Mouse (Mus musculus) heart, embryonic 16.5 days (tissue): ENCODE results near the gene Slc25a33. TPM values are rescaled to one million over a fixed set of nuclear protein-coding genes. Genes with fewer than 3 reads are reported as not detected.

ENCODE experiments used
- ATAC-seq: fragments of 200-750 bp; cut with Nextera tagmentation; replicated peaks from 2 replicates; pipeline ENCODE4 v1.8.0; 2017; ENCODE audit warnings: moderate number of reproducible peaks; ENCODE audit not compliant: insufficient read depth, low FRiP score; ENCODE audit errors: extremely low read depth
- H3K27ac ChIP-seq: fragments of 300-500 bp; sonication (generic); 2 replicates; pipeline ENCODE4 v1.5.1; 2014; ENCODE audit warnings: mild to moderate bottlenecking, low read length, control low read depth, moderate library complexity
- H3K27me3 ChIP-seq: fragments of 300-500 bp; sonication (generic); 2 replicates; pipeline ENCODE4 v1.6.1; 2014; ENCODE audit warnings: low read length, mixed read lengths; ENCODE audit not compliant: control insufficient read depth, insufficient read depth
- H3K36me3 ChIP-seq: fragments of 300-500 bp; sonication (generic); 2 replicates; pipeline ENCODE4 v1.6.1; 2014; ENCODE audit not compliant: control insufficient read depth, insufficient read depth
- H3K4me1 ChIP-seq: fragments of 300-500 bp; sonication (generic); 2 replicates; pipeline ENCODE4 v1.6.1; 2014; ENCODE audit warnings: low read length, mixed read lengths; ENCODE audit not compliant: control insufficient read depth, insufficient read depth
- H3K4me2 ChIP-seq: fragments of 300-500 bp; sonication (generic); 2 replicates; pipeline ENCODE4 v1.6.1; 2014; ENCODE audit warnings: low read depth, mild to moderate bottlenecking, control low read depth, low read length
- H3K4me3 ChIP-seq: fragments of 300-500 bp; sonication (generic); 2 replicates; pipeline ENCODE4 v1.5.1; 2014; ENCODE audit warnings: mild to moderate bottlenecking, control low read depth, low read length
- H3K9ac ChIP-seq: fragments of 300-500 bp; sonication (generic); 2 replicates; pipeline ENCODE4 v1.6.1; 2014; ENCODE audit warnings: low read length, control low read depth
- H3K9me3 ChIP-seq: fragments of 300-500 bp; sonication (generic); replicated peaks from 2 replicates; pipeline ENCODE4 v1.6.1; 2016; ENCODE audit warnings: low read length; ENCODE audit not compliant: control insufficient read depth
- WGBS: fragments of 180-500 bp; shearing (Covaris S2); extraction: QIAGEN DNeasy Blood & Tissue Kit; methylation state at CpG from one replicate; pipeline ENCODE4 v1.1.7; 2014; 5-methylcytosine and 5-hydroxymethylcytosine counted together
- polyA plus RNA-seq: library from polyadenylated mRNA; unstranded; fragments of >200 nt; fragmentation: Nextera tagmentation; extraction: Ambion mirVana; gene quantifications from 2 replicates; pipeline ENCODE4 v1.2.1, GENCODE M21; 2015

The Slc25a33 gene
- polyA plus RNA-seq, 1 experiment from 2014 or later, result 6.5 TPM

DNA sequence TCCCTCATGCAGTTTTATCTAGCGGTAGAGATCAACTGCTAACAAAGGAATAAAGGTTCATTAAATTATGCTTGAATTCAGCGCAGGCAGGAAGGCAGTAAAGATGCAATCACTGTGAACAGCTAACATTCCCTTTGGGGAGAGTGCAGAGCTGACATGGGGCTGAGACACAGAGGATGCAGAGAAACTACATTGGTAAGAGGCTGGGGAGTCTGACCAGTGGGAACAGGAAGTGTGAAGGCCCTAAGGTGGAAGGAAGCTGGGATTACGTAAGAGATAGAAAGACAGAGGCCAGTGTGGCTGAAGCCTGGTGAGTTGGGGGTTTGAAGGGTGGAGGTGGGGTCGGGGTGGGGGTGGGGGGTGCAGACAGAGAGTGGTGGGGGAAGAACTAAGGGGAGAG is 16.5 kb upstream of the Slc25a33 start:
- no peak for ATAC-seq
- Histone ChIP-seq H3K4me1 (peaks cover 11% of the 10 kb centered on the region), H3K9me3 (no peaks in the 10 kb centered on the region), H3K36me3 (no peaks in the 10 kb centered on the region), H3K27ac (no peak overlapping the region), H3K4me2 (no peak overlapping the region), H3K9ac (no peak overlapping the region), H3K27me3 (no peaks in the 10 kb centered on the region), H3K4me3 (no peak overlapping the region)
- 66% methylated on average over 4 of the region's 4 CpGs for WGBS

DNA sequence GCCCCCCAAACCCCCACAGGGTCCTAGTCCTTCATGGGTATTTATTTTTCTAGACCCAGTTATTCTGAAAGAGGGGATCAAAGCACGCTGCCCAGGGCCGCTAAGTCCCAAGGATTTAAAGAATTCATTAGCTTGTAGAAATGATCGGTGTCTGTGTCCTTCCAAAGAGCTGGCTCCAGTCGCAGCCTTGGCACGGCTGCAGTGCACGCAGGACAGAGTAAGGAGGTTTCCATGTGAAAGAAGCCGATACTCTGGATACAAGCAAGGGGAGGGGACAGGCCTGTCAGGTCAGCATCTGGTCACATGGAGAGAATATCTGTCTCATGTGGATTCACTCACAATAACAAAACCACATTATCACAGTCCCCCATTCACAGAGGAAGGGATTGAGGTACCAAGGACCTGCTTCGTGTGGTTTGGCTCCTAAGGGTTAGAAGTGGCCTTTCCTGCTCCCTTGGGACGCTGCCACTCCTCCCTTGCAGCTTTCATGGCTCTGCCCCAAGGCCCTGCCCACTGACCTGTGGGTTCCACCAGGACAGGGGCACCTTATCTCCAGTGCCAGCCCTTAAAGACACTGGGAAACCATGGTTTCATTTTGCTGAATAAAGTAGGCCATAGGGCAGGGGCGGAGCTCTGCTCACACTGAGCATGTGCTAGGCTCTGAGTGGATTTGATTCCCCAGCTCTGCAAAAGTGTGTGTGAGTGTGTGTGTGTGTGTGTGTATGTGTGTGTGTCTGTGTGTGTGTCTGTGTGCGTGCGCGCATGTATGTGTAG is 15.5 kb upstream of the Slc25a33 start:
- ATAC-seq, result 0 out of 2 replicates have a peak, but pooled peaks have one; percentile 26
- no peaks in the 10 kb centered on the region for H3K9me3 ChIP-seq
- no peak overlapping the region for H3K27ac ChIP-seq
- WGBS, result 76% methylated on average over 13 of the region's 13 CpGs
- no peak overlapping the region for H3K9ac ChIP-seq
- H3K36me3 ChIP-seq, result no peaks in the 10 kb centered on the region
- H3K4me2 ChIP-seq, result no peak overlapping the region
- no peak overlapping the region for H3K4me3 ChIP-seq
- H3K27me3 ChIP-seq, result no peaks in the 10 kb centered on the region
- peaks cover 11% of the 10 kb centered on the region for H3K4me1 ChIP-seq

DNA sequence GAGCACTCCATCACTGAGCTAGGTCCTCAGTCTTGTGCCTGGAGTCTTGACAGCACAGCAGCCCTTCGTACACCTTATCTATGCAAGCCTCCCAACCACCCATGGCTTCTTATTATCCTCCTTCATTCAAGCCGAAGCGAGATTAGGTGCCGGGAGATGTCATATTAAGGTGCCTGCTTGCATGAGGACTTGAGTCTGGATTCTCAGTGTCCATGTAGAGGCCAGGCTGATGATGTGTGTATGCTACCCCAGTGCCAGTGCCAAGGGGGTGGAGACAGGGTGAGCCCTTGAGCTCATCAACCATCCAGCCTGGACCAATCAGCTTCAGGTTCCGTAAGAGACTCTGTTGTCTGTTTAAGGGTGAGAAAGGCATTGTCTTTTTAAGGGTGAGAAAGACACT is 10.8 kb upstream of the Slc25a33 start:
- no peaks in the 10 kb centered on the region for H3K36me3 ChIP-seq
- WGBS, result 76% methylated on average over 5 of the region's 5 CpGs
- no peaks in the 10 kb centered on the region; the same call in 1 of the 2 replicates for H3K9me3 ChIP-seq
- H3K4me2 ChIP-seq, result no peak overlapping the region
- peaks cover 8% of the 10 kb centered on the region for H3K4me1 ChIP-seq
- no peak overlapping the region for H3K27ac ChIP-seq
- no peak for ATAC-seq
- H3K27me3 ChIP-seq, result no peaks in the 10 kb centered on the region
- H3K9ac ChIP-seq, result no peak overlapping the region
- no peak overlapping the region for H3K4me3 ChIP-seq

DNA sequence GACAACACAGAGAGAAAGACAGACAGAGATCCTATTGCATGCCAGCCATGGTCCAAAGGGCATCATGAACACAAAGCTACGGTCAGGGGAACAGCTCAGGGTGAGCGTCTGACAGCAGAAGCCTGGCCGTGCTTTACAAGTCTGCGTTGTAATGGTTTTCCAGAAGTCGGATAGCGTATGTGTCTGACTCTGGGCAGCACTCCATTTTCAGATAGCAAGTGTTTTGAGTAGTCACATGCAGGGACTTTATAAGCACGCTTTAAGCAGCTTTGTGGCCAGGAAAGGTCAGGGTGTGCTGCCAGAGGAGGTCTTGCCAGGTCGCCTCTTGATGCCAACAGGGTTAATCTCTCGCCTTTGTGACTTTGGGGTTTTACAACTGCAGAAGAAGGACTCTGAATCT is 10.3 kb upstream of the Slc25a33 start:
- ATAC-seq, result no peak
- Histone ChIP-seq H3K9ac (peak overlapping the region; percentile 15; the same call in 1 of the 2 replicates), H3K27ac (peak overlapping the region; percentile 12; the same call in 1 of the 2 replicates), H3K27me3 (no peaks in the 10 kb centered on the region), H3K4me3 (no peak overlapping the region), H3K4me2 (no peak overlapping the region), H3K4me1 (peaks cover 6% of the 10 kb centered on the region), H3K9me3 (no peaks in the 10 kb centered on the region; the same call in 1 of the 2 replicates), H3K36me3 (no peaks in the 10 kb centered on the region)
- WGBS, result 58% methylated on average over 9 of the region's 9 CpGs

GRCm38 (mm10) chr4:149782975-149783374 is 8.9 kb upstream of the Slc25a33 start:
- no peak for ATAC-seq
- H3K36me3 ChIP-seq, result no peaks in the 10 kb centered on the region
- H3K9me3 ChIP-seq, result no peaks in the 10 kb centered on the region; the same call in 1 of the 2 replicates
- no peaks in the 10 kb centered on the region for H3K27me3 ChIP-seq
- 62% methylated on average over 8 of the region's 8 CpGs for WGBS
- H3K4me3 ChIP-seq, result no peak overlapping the region
- peaks cover 6% of the 10 kb centered on the region; the same call in 1 of the 2 replicates for H3K4me1 ChIP-seq
- no peak overlapping the region for H3K4me2 ChIP-seq
- no peak overlapping the region for H3K27ac ChIP-seq
- H3K9ac ChIP-seq, result no peak overlapping the region

- H3K9ac ChIP-seq, result no peak overlapping the region
- H3K4me1 ChIP-seq, result peaks cover 17% of the 10 kb centered on the region
- no peaks in the 10 kb centered on the region for H3K27me3 ChIP-seq
- no peaks in the 10 kb centered on the region for H3K36me3 ChIP-seq
- H3K4me3 ChIP-seq, result no peak overlapping the region
- 48% methylated on average over 13 of the region's 13 CpGs for WGBS
- no peak overlapping the region for H3K4me2 ChIP-seq
- H3K27ac ChIP-seq, result no peak overlapping the region
- no peaks in the 10 kb centered on the region; the same call in 1 of the 2 replicates for H3K9me3 ChIP-seq
- no peak for ATAC-seq
These were observed 6.7 kb upstream of the Slc25a33 start for GRCm38 (mm10) chr4:149780565-149781356.

DNA sequence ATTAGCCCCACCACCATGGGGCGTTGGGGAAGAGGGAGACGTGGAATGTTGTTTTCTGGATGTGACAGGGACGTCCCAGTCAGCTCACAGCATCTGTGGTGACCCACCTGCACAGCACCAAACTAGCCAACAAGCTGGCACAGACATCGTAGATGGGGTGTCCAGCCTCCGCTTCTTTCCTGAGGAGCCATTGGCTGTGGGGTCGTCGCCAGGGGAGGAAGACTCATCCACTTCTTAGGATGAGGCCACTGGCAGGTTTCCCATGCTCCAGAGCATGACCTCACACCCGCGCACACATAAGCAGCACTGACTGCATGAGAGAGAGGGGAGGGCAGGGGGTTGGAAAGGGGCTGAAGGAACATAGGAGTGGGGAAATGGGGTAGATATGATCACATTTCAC is 5.9 kb upstream of the Slc25a33 start:
- Histone ChIP-seq H3K36me3 (no peaks in the 10 kb centered on the region), H3K9ac (no peak overlapping the region), H3K27me3 (no peaks in the 10 kb centered on the region), H3K27ac (no peak overlapping the region), H3K4me3 (no peak overlapping the region), H3K4me1 (peaks cover 21% of the 10 kb centered on the region), H3K9me3 (no peaks in the 10 kb centered on the region; the same call in 1 of the 2 replicates), H3K4me2 (no peak overlapping the region)
- WGBS, result 74% methylated on average over 9 of the region's 9 CpGs
- no peak for ATAC-seq

DNA sequence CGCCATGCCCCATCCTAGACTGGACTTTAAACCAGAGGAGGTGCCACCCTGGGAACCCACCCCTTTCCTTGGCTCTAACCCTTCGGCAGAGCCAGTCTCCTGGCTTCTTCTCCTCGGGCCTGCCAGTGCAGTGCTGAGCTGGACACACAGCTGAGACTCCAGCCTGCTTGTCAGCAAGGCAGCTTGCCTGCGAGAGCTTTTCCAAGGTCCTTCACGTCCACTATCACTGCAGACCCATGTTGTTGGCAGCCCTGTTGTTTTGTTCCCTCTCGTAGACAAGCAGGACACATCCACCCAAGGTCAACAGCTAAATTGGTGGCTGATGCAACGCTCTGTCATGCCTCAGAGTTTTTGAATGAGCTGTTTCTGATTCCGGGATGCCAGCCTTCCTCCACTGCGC is 3.0 kb upstream of the Slc25a33 start:
- peak overlapping the region; percentile 11 for H3K27ac ChIP-seq
- 58% methylated on average over 9 of the region's 9 CpGs for WGBS
- no peak overlapping the region for H3K9ac ChIP-seq
- no peaks in the 10 kb centered on the region for H3K27me3 ChIP-seq
- H3K36me3 ChIP-seq, result no peaks in the 10 kb centered on the region
- H3K9me3 ChIP-seq, result no peaks in the 10 kb centered on the region; the same call in 1 of the 2 replicates
- H3K4me2 ChIP-seq, result no peak overlapping the region
- no peak for ATAC-seq
- H3K4me1 ChIP-seq, result peaks cover 26% of the 10 kb centered on the region
- H3K4me3 ChIP-seq, result no peak overlapping the region
